Mouse (Mus musculus): ENCODE results near the gene Anapc10. TPM values are rescaled to one million over a fixed set of nuclear protein-coding genes. Genes with fewer than 3 reads are reported as not detected.
"Not testable (repeated sequence)": the region's sequence is repeated elsewhere in the genome, so short reads cannot be mapped to it uniquely, and the experiment has no call there.

The Anapc10 gene
- 37.0 and 39.2 TPM in 2 replicates for polyA plus RNA-seq (2014; fragmentation: Nextera tagmentation; extraction: Ambion mirVana)

- no peaks in the 10 kb centered on the region for H3K9me3 ChIP-seq (ENCODE audit: control insufficient read depth, low read length)
- WGBS, result under 1% methylated on average over 70 of the region's 73 CpGs
- H3K4me3 ChIP-seq (ENCODE audit: low read depth, low read length), result peak within 1 kb of the TSS; percentile 72
- peak within 1 kb of the TSS; percentile 84 for H3K4me2 ChIP-seq (ENCODE audit: low read depth, low read length)
- peak; percentile 98 for ATAC-seq (ENCODE audit: low read depth)
- H3K36me3 ChIP-seq (ENCODE audit: control insufficient read depth, insufficient read depth, low read length), result peaks cover 6% of the 10 kb centered on the region
- H3K27ac ChIP-seq (ENCODE audit: low read depth, low read length), result peak within 1 kb of the TSS; percentile 83
- H3K9ac ChIP-seq (replicated peaks; ENCODE audit: low read depth, low read length), result peak within 1 kb of the TSS; percentile 62
- peaks cover 4% of the 10 kb centered on the region; the same call in 1 of the 2 replicates for H3K4me1 ChIP-seq (ENCODE audit: control insufficient read depth, insufficient read depth, low read length)
- H3K27me3 ChIP-seq (ENCODE audit: control insufficient read depth, insufficient read depth, low read length), result no peaks in the 10 kb centered on the region
Measured at GRCm38 (mm10) chr8:79711064-79711961, at the start of gene Anapc10, which contains the start of gene Abce1. Anapc10 (plus strand) TSS chr8:79711820. Abce1 (minus strand) TSS chr8:79711740.

- peaks cover 17% of the 10 kb centered on the region for H3K36me3 ChIP-seq (ENCODE audit: control insufficient read depth, insufficient read depth, low read length)
- H3K27ac ChIP-seq (ENCODE audit: low read depth, low read length), result no peak overlapping the region
- no peak overlapping the region for H3K4me3 ChIP-seq (ENCODE audit: low read depth, low read length)
- WGBS, result 74% methylated on average over 4 of the region's 4 CpGs
- no peaks in the 10 kb centered on the region for H3K9me3 ChIP-seq (ENCODE audit: control insufficient read depth, low read length)
- H3K9ac ChIP-seq (replicated peaks; ENCODE audit: low read depth, low read length), result no peak overlapping the region
- ATAC-seq (ENCODE audit: low read depth), result no peak
- H3K4me1 ChIP-seq (ENCODE audit: control insufficient read depth, insufficient read depth, low read length), result no peaks in the 10 kb centered on the region
- H3K27me3 ChIP-seq (ENCODE audit: control insufficient read depth, insufficient read depth, low read length), result no peaks in the 10 kb centered on the region
- no peak overlapping the region for H3K4me2 ChIP-seq (ENCODE audit: low read depth, low read length)
Measured at GRCm38 (mm10) chr8:79676461-79676860, 35.2 kb upstream of the Anapc10 start.

GRCm38 (mm10) chr8:79679005-79679404 lies 32.6 kb upstream of the Anapc10 start:
- no peak overlapping the region for H3K4me2 ChIP-seq (ENCODE audit: low read depth, low read length)
- no peak overlapping the region for H3K9ac ChIP-seq (replicated peaks; ENCODE audit: low read depth, low read length)
- peaks cover 17% of the 10 kb centered on the region for H3K36me3 ChIP-seq (ENCODE audit: control insufficient read depth, insufficient read depth, low read length)
- no peak overlapping the region for H3K27ac ChIP-seq (ENCODE audit: low read depth, low read length)
- no peak for ATAC-seq (ENCODE audit: low read depth)
- H3K27me3 ChIP-seq (ENCODE audit: control insufficient read depth, insufficient read depth, low read length), result no peaks in the 10 kb centered on the region
- H3K4me3 ChIP-seq (ENCODE audit: low read depth, low read length), result no peak overlapping the region
- H3K9me3 ChIP-seq (ENCODE audit: control insufficient read depth, low read length), result no peaks in the 10 kb centered on the region
- H3K4me1 ChIP-seq (ENCODE audit: control insufficient read depth, insufficient read depth, low read length), result no peaks in the 10 kb centered on the region
- WGBS, result 77% methylated on average over 5 of the region's 5 CpGs

DNA sequence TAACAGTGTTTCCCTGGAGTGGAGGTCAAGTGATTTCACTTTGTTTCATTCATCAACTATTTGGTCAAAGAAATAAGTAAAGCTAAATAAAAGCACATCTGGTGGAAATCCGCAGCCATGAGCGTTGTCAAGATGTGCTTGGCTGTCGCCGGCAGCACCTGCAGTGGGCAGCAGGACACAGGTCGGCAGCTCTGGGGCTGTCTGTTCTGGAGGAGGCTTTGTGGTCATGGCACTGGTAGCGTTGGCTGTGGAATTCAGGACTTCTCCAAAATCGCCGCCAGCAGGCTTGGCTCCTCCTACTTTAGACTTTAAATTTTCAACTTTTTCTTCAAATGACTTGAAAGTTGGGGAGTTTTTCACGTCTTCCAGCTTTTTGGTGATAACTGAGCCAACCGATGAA lies 31.5 kb upstream of the Anapc10 start:
- H3K9me3 ChIP-seq (ENCODE audit: control insufficient read depth, low read length); ATAC-seq (ENCODE audit: low read depth); H3K9ac ChIP-seq (replicated peaks; ENCODE audit: low read depth, low read length); H3K27me3 ChIP-seq (ENCODE audit: control insufficient read depth, insufficient read depth, low read length); H3K27ac ChIP-seq (ENCODE audit: low read depth, low read length); H3K4me3 ChIP-seq (ENCODE audit: low read depth, low read length); H3K4me1 ChIP-seq (ENCODE audit: control insufficient read depth, insufficient read depth, low read length): not testable (repeated sequence)
- 46% methylated on average over 10 of the region's 10 CpGs for WGBS
- Histone ChIP-seq H3K4me2 (ENCODE audit: low read depth, low read length) (peak overlapping the region; percentile 49; the same call in 1 of the 2 replicates), H3K36me3 (ENCODE audit: control insufficient read depth, insufficient read depth, low read length) (peaks cover 24% of the 10 kb centered on the region)

DNA sequence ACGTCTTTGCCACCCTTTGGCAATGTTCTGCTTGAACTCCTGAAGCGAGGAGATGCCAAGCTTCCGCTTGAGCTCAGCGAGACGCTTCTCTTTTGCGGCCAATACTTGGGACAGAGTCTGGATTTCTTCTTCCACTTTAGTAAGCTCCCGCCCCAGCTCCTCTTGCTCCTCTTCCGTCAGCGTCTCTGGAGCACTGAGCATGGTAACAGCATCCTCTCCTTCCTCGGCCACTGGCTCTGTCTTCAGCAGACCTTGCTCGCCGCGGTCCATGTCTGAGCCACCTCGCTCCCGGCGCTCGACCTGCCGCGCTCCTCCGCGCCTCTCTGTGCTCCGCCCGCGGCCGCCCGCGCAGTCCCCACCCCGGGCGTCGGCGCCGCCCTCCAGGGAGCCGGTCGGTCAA lies 31.1 kb upstream of the Anapc10 start:
- Histone ChIP-seq H3K4me2 (ENCODE audit: low read depth, low read length) (peak overlapping the region; percentile 49), H3K36me3 (ENCODE audit: control insufficient read depth, insufficient read depth, low read length) (peaks cover 29% of the 10 kb centered on the region), H3K9ac (replicated peaks; ENCODE audit: low read depth, low read length) (peak overlapping the region; percentile 21; the same call in 1 of the 2 replicates), H3K9me3 (ENCODE audit: control insufficient read depth, low read length) (no peaks in the 10 kb centered on the region), H3K4me1 (ENCODE audit: control insufficient read depth, insufficient read depth, low read length) (no peaks in the 10 kb centered on the region), H3K27ac (ENCODE audit: low read depth, low read length) (no peak overlapping the region), H3K27me3 (ENCODE audit: control insufficient read depth, insufficient read depth, low read length) (no peaks in the 10 kb centered on the region), H3K4me3 (ENCODE audit: low read depth, low read length) (peak overlapping the region; percentile 24)
- 11% methylated on average over 34 of the region's 34 CpGs for WGBS
- peak; percentile 67 for ATAC-seq (ENCODE audit: low read depth)

GRCm38 (mm10) chr8:79680965-79681364 lies 30.7 kb upstream of the Anapc10 start:
- 42% methylated on average over 2 of the region's 2 CpGs for WGBS
- Histone ChIP-seq H3K9ac (replicated peaks; ENCODE audit: low read depth, low read length) (no peak overlapping the region), H3K4me3 (ENCODE audit: low read depth, low read length) (peak overlapping the region; percentile 24), H3K27me3 (ENCODE audit: control insufficient read depth, insufficient read depth, low read length) (no peaks in the 10 kb centered on the region), H3K4me1 (ENCODE audit: control insufficient read depth, insufficient read depth, low read length) (no peaks in the 10 kb centered on the region), H3K36me3 (ENCODE audit: control insufficient read depth, insufficient read depth, low read length) (peaks cover 31% of the 10 kb centered on the region), H3K27ac (ENCODE audit: low read depth, low read length) (no peak overlapping the region), H3K9me3 (ENCODE audit: control insufficient read depth, low read length) (no peaks in the 10 kb centered on the region), H3K4me2 (ENCODE audit: low read depth, low read length) (peak overlapping the region; percentile 49)
- peak; percentile 71 for ATAC-seq (ENCODE audit: low read depth)

- not testable (repeated sequence) for H3K9ac ChIP-seq (replicated peaks; ENCODE audit: low read depth, low read length); H3K4me3 ChIP-seq (ENCODE audit: low read depth, low read length); H3K27me3 ChIP-seq (ENCODE audit: control insufficient read depth, insufficient read depth, low read length); H3K9me3 ChIP-seq (ENCODE audit: control insufficient read depth, low read length); H3K4me2 ChIP-seq (ENCODE audit: low read depth, low read length); H3K4me1 ChIP-seq (ENCODE audit: control insufficient read depth, insufficient read depth, low read length); H3K27ac ChIP-seq (ENCODE audit: low read depth, low read length); ATAC-seq (ENCODE audit: low read depth)
- peaks cover 61% of the 10 kb centered on the region for H3K36me3 ChIP-seq (ENCODE audit: control insufficient read depth, insufficient read depth, low read length)
- WGBS, result over 99% methylated on average over 5 of the region's 5 CpGs
Measured at GRCm38 (mm10) chr8:79685927-79686326, 25.7 kb upstream of the Anapc10 start.

DNA sequence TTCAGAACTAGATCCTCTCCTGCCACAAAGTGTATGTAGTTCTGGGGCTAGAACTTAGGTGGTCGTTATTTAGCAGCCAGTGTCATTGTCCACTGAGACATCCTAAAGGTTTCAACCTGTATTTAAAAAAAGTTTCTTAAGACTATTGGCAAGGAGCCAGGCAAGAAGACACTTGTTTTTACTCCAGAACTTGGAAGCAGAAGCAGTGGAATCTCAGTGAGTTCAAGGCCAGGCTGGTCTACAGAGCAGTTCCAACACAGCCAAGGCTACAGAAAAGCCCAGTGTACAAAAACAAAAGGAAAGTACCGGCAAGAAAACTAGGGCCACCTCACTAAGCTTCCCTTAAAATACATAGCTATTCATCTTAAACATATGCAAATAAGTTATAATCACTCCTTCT lies 19.1 kb upstream of the Anapc10 start:
- Histone ChIP-seq H3K4me3 (ENCODE audit: low read depth, low read length) (no peak overlapping the region), H3K9me3 (ENCODE audit: control insufficient read depth, low read length) (no peaks in the 10 kb centered on the region), H3K36me3 (ENCODE audit: control insufficient read depth, insufficient read depth, low read length) (peaks cover 52% of the 10 kb centered on the region), H3K27ac (ENCODE audit: low read depth, low read length) (no peak overlapping the region), H3K4me2 (ENCODE audit: low read depth, low read length) (no peak overlapping the region), H3K9ac (replicated peaks; ENCODE audit: low read depth, low read length) (no peak overlapping the region), H3K27me3 (ENCODE audit: control insufficient read depth, insufficient read depth, low read length) (no peaks in the 10 kb centered on the region), H3K4me1 (ENCODE audit: control insufficient read depth, insufficient read depth, low read length) (no peaks in the 10 kb centered on the region)
- ATAC-seq (ENCODE audit: low read depth), result no peak
- whole genome bisulfite sequencing, result 96% methylated on average over 2 of the region's 2 CpGs

GRCm38 (mm10) chr8:79706687-79707086 lies 4.9 kb upstream of the Anapc10 start:
- ATAC-seq (ENCODE audit: low read depth), result no peak
- H3K4me2 ChIP-seq (ENCODE audit: low read depth, low read length), result no peak overlapping the region

More at GRCm38 (mm10) chr8:79706687-79707086, 4.9 kb upstream of the Anapc10 start:
- Histone ChIP-seq H3K36me3 (ENCODE audit: control insufficient read depth, insufficient read depth, low read length) (peaks cover 34% of the 10 kb centered on the region), H3K4me3 (ENCODE audit: low read depth, low read length) (no peak overlapping the region), H3K27ac (ENCODE audit: low read depth, low read length) (no peak overlapping the region), H3K9me3 (ENCODE audit: control insufficient read depth, low read length) (no peaks in the 10 kb centered on the region), H3K4me1 (ENCODE audit: control insufficient read depth, insufficient read depth, low read length) (peaks cover 4% of the 10 kb centered on the region; the same call in 1 of the 2 replicates), H3K27me3 (ENCODE audit: control insufficient read depth, insufficient read depth, low read length) (no peaks in the 10 kb centered on the region), H3K9ac (replicated peaks; ENCODE audit: low read depth, low read length) (no peak overlapping the region)
- WGBS, result 97% methylated on average over 3 of the region's 3 CpGs
